Mouse (Mus musculus) CH12.LX (cell line): ENCODE data around the gene Dcbld1. TPM values are rescaled to one million over a fixed set of nuclear protein-coding genes. Genes with fewer than 3 reads are reported as not detected.

Experiments used
- DNase-seq: peaks from one replicate; pipeline ENCODE4 v3.0.0-alpha.2; 2013; ENCODE audit errors: extremely low read depth
- H3K27ac ChIP-seq: 2 replicates; pipeline ENCODE4 v1.5.1; 2012; ENCODE audit warnings: low read depth, mild to moderate bottlenecking, control low read depth, moderate library complexity; ENCODE audit not compliant: insufficient read depth
- H3K27me3 ChIP-seq: replicated peaks from 2 replicates; pipeline ENCODE3; 2012; ENCODE audit warnings: inconsistent platforms
- H3K36me3 ChIP-seq, 2 experiments: replicated peaks in 1 of 2; 2 replicates each; pipeline versions ENCODE3 to v1.6.1; 2012; ENCODE audit warnings: inconsistent platforms in 1 of 2, low read length in 1 of 2, mild to moderate bottlenecking in 1 of 2, mixed read lengths in 1 of 2, moderate library complexity in 1 of 2; ENCODE audit not compliant: control insufficient read depth in 1 of 2, insufficient read depth in 1 of 2
- H3K4me1 ChIP-seq, 2 experiments: 2 replicates each; pipeline ENCODE4 v1.6.1; 2012; ENCODE audit warnings: inconsistent platforms in 1 of 2, moderate library complexity in 1 of 2; ENCODE audit not compliant: insufficient read depth in 2 of 2, control insufficient read depth in 1 of 2
- H3K4me2 ChIP-seq: 2 replicates; pipeline ENCODE4 v1.6.1; 2012; ENCODE audit warnings: low read depth, mild to moderate bottlenecking, control low read depth; ENCODE audit not compliant: poor library complexity, insufficient read depth, severe bottlenecking
- H3K4me3 ChIP-seq, 3 experiments: fragments of 150-350 bp in 1 of 3; sonication (generic) in 1 of 3; replicated peaks in 1 of 3; 2 replicates each; pipeline versions ENCODE3 to v1.5.1; 2011 to 2012; ENCODE audit warnings: low read depth in 2 of 3, low read length in 2 of 3, mild to moderate bottlenecking in 2 of 3, moderate library complexity in 2 of 3, control low read depth in 1 of 3, improper control_type of control experiment in 1 of 3, inconsistent platforms in 1 of 3, mixed read lengths in 1 of 3; ENCODE audit not compliant: poor library complexity in 1 of 3
- H3K79me2 ChIP-seq: replicated peaks from 2 replicates; pipeline ENCODE4 v1.6.1; 2012; ENCODE audit warnings: mild to moderate bottlenecking, moderate library complexity; ENCODE audit not compliant: control insufficient read depth, poor library complexity, insufficient read depth, severe bottlenecking; ENCODE audit errors: extremely low read depth
- H3K9ac ChIP-seq: 2 replicates; pipeline ENCODE4 v1.6.1; 2012; ENCODE audit warnings: low read depth, mild to moderate bottlenecking, control low read depth, moderate library complexity; ENCODE audit not compliant: insufficient read depth
- H3K9me3 ChIP-seq: replicated peaks from 2 replicates; pipeline ENCODE3; 2012; ENCODE audit warnings: low read length, inconsistent platforms, mixed read lengths
- E2F4 ChIP-seq: IDR thresholded peaks from 2 replicates; pipeline ENCODE4 v1.6.1; 2011; ENCODE audit warnings: low read depth, low read length, improper control_type of control experiment; ENCODE audit not compliant: insufficient replicate concordance
- JUN ChIP-seq: IDR thresholded peaks from 2 replicates; pipeline ENCODE4 v1.6.1; 2011; ENCODE audit warnings: low read depth, mild to moderate bottlenecking, low read length, improper control_type of control experiment, moderate library complexity; ENCODE audit not compliant: insufficient read depth
- KAT2A ChIP-seq: IDR thresholded peaks from 2 replicates; pipeline ENCODE4 v1.6.1; 2012; ENCODE audit warnings: low read length, improper control_type of control experiment, inconsistent platforms; ENCODE audit not compliant: insufficient replicate concordance
- MAX ChIP-seq: IDR thresholded peaks from 2 replicates; pipeline ENCODE4 v1.6.1; 2011; ENCODE audit warnings: low read length, improper control_type of control experiment
- MXI1 ChIP-seq: IDR thresholded peaks from 2 replicates; pipeline ENCODE4 v1.6.1; 2011; ENCODE audit warnings: mild to moderate bottlenecking, low read depth, low read length, improper control_type of control experiment
- MYC ChIP-seq: IDR thresholded peaks from 2 replicates; pipeline ENCODE4 v1.6.1; 2011; ENCODE audit warnings: low read depth, mild to moderate bottlenecking, improper control_type of control experiment, low read length
- RAD21 ChIP-seq: IDR thresholded peaks from 2 replicates; pipeline ENCODE4 v1.6.1; 2011; ENCODE audit warnings: low read depth, mild to moderate bottlenecking, low read length, improper control_type of control experiment, moderate library complexity
- TCF12 ChIP-seq: IDR thresholded peaks from 2 replicates; pipeline ENCODE4 v1.6.1; 2014; ENCODE audit warnings: low read depth, mild to moderate bottlenecking, inconsistent platforms, low read length, improper control_type of control experiment
- ZC3H11A ChIP-seq: IDR thresholded peaks from 2 replicates; pipeline ENCODE4 v1.6.1; 2012; ENCODE audit warnings: low read depth, mild to moderate bottlenecking, inconsistent platforms, low read length, improper control_type of control experiment
- ZMIZ1 ChIP-seq: IDR thresholded peaks from 2 replicates; pipeline ENCODE4 v1.6.1; 2012; ENCODE audit warnings: low read depth, mild to moderate bottlenecking, inconsistent platforms, low read length, improper control_type of control experiment
- dilution Hi-C: fragments of 300-500 bp; cut with MboI; formaldehyde crosslinking; loops from 2 replicates; pipeline ENCODE4 v1.14.3; 2020; ENCODE audit warnings: low sequenced_read_pairs; ENCODE audit not compliant: extremely low pct_unique_long_range_greater_than_20kb, extremely low pct_ligation_motif_present
- in situ Hi-C: fragments of 300-500 bp; cut with MboI; formaldehyde crosslinking; loops from 3 replicates; pipeline ENCODE4 v1.14.3; 2019; ENCODE audit warnings: low sequenced_read_pairs, low pct_ligation_motif_present, low pct_unique_long_range_greater_than_20kb, mixed read lengths
- polyA plus RNA-seq: library from polyadenylated mRNA; unstranded; fragments of >175 nt; gene quantifications from 2 replicates; pipeline ENCODE4 v1.2.1, GENCODE M21; 2012; ENCODE audit warnings: low read depth; ENCODE audit not compliant: insufficient read length
- total RNA-seq, 2 experiments: library from RNA; depleted of rRNA; stranded (reverse); fragments of 300-350 nt in 1 of 2; fragments of >200 nt in 1 of 2; gene quantifications; 2 replicates each; pipeline ENCODE4 v1.2.3; 2012 to 2014

Gene Dcbld1
- total and polyA plus RNA-seq, 3 experiments = 0.93 to 3.5 (median 2.7) TPM

- Histone ChIP-seq H3K9ac (no peak overlapping the region), H3K4me2 (no peak overlapping the region), H3K36me3 (no peaks in the 10 kb centered on the region), H3K4me1 (peaks cover 0 to 1% of the 10 kb centered on the region in 2 experiments; a peak in 1 of 4 replicates), H3K27ac (no peak overlapping the region), H3K79me2 (no peaks in the 10 kb centered on the region), H3K9me3 (no peaks in the 10 kb centered on the region), H3K27me3 (no peaks in the 10 kb centered on the region), H3K4me3 (no peak overlapping the region)
- in situ Hi-C loops = no loop called here
- DNase-seq = no peak
- no peak for TF ChIP-seq MYC
- dilution Hi-C loops = no loop called here
These were observed 44.6 kb downstream of the Dcbld1 start for GRCm38 (mm10) chr10:52278011-52278434.

DNA sequence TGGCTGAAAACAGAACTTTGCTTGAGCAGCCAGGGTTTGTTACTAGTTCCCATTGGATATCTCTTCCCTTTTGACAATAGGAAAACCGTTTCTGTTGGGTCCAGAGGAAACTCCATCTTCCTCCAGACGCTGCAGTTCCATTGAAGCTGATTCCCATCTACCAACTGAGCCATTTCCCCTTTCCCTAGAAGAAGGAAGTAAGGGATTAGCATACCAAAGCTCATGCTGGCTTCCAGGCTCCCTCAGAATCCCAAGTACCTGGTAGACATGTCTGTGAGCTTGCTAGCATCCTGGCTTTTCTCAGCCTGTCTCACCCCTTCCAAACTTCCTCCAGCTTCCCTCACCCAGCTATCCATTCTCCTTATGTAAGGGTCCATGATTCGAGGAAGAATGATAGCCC, 45.4 kb downstream of the Dcbld1 start:
- H3K4me2 ChIP-seq = no peak overlapping the region
- H3K27ac ChIP-seq = no peak overlapping the region
- no peaks in the 10 kb centered on the region for H3K9me3 ChIP-seq
- no peaks in the 10 kb centered on the region for H3K27me3 ChIP-seq
- H3K79me2 ChIP-seq = no peaks in the 10 kb centered on the region
- dilution Hi-C loops = no loop called here
- no peaks in the 10 kb centered on the region for H3K36me3 ChIP-seq
- TF ChIP-seq MXI1 = no peak
- TF ChIP-seq TCF12 = no peak
- no peak for TF ChIP-seq ZMIZ1
- no peak for TF ChIP-seq RAD21
- no peak for TF ChIP-seq KAT2A
- in situ Hi-C loops = no loop called here
- no peak for DNase-seq
- no peaks in the 10 kb centered on the region for H3K4me1 ChIP-seq
- no peak overlapping the region for H3K9ac ChIP-seq
- H3K4me3 ChIP-seq = no peak overlapping the region

DNA sequence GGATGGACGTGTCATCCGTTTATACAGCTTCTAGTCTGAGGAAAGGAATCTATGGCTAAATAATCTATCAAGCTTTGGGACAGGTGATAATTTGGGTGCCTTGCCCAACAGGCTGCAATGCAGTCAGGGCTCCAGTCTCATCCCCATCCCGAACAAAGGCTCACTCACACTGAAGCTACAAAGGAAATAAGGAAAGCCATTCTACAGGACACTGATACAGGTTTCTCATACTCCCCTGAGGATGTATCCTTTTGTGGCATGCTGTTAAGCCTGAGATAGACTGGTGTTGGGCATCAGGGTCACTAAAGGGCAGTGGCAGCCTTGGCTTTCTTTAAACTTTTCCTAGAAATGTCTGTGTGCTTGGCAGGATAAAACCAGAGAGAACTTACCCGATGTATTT, 46.5 kb downstream of the Dcbld1 start:
- dilution Hi-C loops = no loop called here
- Histone ChIP-seq H3K4me3 (no peak overlapping the region), H3K4me1 (peaks cover 3 to 6% of the 10 kb centered on the region in 2 experiments; a peak in 3 of 4 replicates), H3K9me3 (no peaks in the 10 kb centered on the region), H3K36me3 (no peaks in the 10 kb centered on the region), H3K4me2 (no peak overlapping the region), H3K27ac (no peak overlapping the region), H3K9ac (no peak overlapping the region), H3K27me3 (no peaks in the 10 kb centered on the region), H3K79me2 (no peaks in the 10 kb centered on the region)
- in situ Hi-C loops = no loop called here
- TF ChIP-seq ZC3H11A (no peak), E2F4 (no peak), MAX (no peak), JUN (no peak)
- no peak for DNase-seq
